Mouse (Mus musculus): Measurements from ENCODE around the gene Adamts20.

Adamts20 gene

GRCm38 (mm10) chr15:94252962-94253712 is 212.1 kb downstream of the Adamts20 start:
- DNase-seq (ENCODE audit: low read depth in 1 of 2, low spot score in 2 of 2) = no peak

- DNase-seq (ENCODE audit: low read depth in 1 of 2, low spot score in 2 of 2) = no peak
Measured at GRCm38 (mm10) chr15:94249766-94250165, 215.5 kb downstream of the Adamts20 start.

GRCm38 (mm10) chr15:94248386-94248785 is 216.8 kb downstream of the Adamts20 start:
- no peak for DNase-seq (ENCODE audit: low read depth in 1 of 2, low spot score in 2 of 2)

GRCm38 (mm10) chr15:94246669-94247068 is 218.5 kb downstream of the Adamts20 start:
- DNase-seq (ENCODE audit: low read depth in 1 of 2, low spot score in 2 of 2) = no peak

GRCm38 (mm10) chr15:94244336-94244735 is 220.9 kb downstream of the Adamts20 start:
- DNase-seq (ENCODE audit: low read depth in 1 of 2, low spot score in 2 of 2) = no peak

GRCm38 (mm10) chr15:94242133-94242532 is 223.1 kb downstream of the Adamts20 start:
- DNase-seq (ENCODE audit: low read depth in 1 of 2, low spot score in 2 of 2) = no peak

- no peak for DNase-seq (ENCODE audit: low read depth in 1 of 2, low spot score in 2 of 2)
Measured at GRCm38 (mm10) chr15:94239637-94240036, 225.6 kb downstream of the Adamts20 start.

GRCm38 (mm10) chr15:94239127-94239526 is 226.1 kb downstream of the Adamts20 start:
- DNase-seq (ENCODE audit: low read depth in 1 of 2, low spot score in 2 of 2) = no peak

GRCm38 (mm10) chr15:94238058-94238876 is 227.0 kb downstream of the Adamts20 start:
- no peak for DNase-seq (ENCODE audit: low read depth in 1 of 2, low spot score in 2 of 2)

GRCm38 (mm10) chr15:94236726-94237125 is 228.5 kb downstream of the Adamts20 start:
- DNase-seq (ENCODE audit: low read depth in 1 of 2, low spot score in 2 of 2) = no peak

- DNase-seq (ENCODE audit: low read depth in 1 of 2, low spot score in 2 of 2) = no peak
Measured at GRCm38 (mm10) chr15:94236121-94236520, 229.1 kb downstream of the Adamts20 start.

- no peak for DNase-seq (ENCODE audit: low read depth in 1 of 2, low spot score in 2 of 2)
Measured at GRCm38 (mm10) chr15:94235190-94235589, 230.0 kb downstream of the Adamts20 start.

GRCm38 (mm10) chr15:94231246-94231645 is 234.0 kb downstream of the Adamts20 start:
- DNase-seq (ENCODE audit: low read depth in 1 of 2, low spot score in 2 of 2) = no peak

- no peak for DNase-seq (ENCODE audit: low read depth in 1 of 2, low spot score in 2 of 2)
Measured at GRCm38 (mm10) chr15:94227388-94227787, 237.8 kb downstream of the Adamts20 start.

- no peak for DNase-seq (ENCODE audit: low read depth in 1 of 2, low spot score in 2 of 2)
Measured at GRCm38 (mm10) chr15:94223101-94223500, 242.1 kb downstream of the Adamts20 start.

GRCm38 (mm10) chr15:94220686-94221085 is 244.5 kb downstream of the Adamts20 start:
- no peak for DNase-seq (ENCODE audit: low read depth in 1 of 2, low spot score in 2 of 2)
